Mouse (Mus musculus) forebrain, embryonic 10.5 days (tissue): ENCODE data around the gene Olfr316. TPM values are rescaled to one million over a fixed set of nuclear protein-coding genes. Genes with fewer than 3 reads are reported as not detected.

Source experiments
- DNase-seq: peaks from one replicate; pipeline ENCODE4 v3.0.0-alpha.2; 2017; ENCODE audit warnings: low spot score; ENCODE audit errors: extremely low spot score
- H3K27ac ChIP-seq: fragments of 300-500 bp; sonication (generic); 2 replicates; pipeline ENCODE4 v1.5.1; 2016; ENCODE audit warnings: mild to moderate bottlenecking
- H3K27me3 ChIP-seq: fragments of 300-500 bp; sonication (generic); 2 replicates; pipeline ENCODE4 v1.6.1; 2016; ENCODE audit warnings: mild to moderate bottlenecking; ENCODE audit not compliant: poor library complexity, severe bottlenecking
- H3K36me3 ChIP-seq: fragments of 300-500 bp; sonication (generic); replicated peaks from 2 replicates; pipeline ENCODE4 v1.6.1; 2016; ENCODE audit warnings: mild to moderate bottlenecking, moderate library complexity
- H3K4me1 ChIP-seq: fragments of 300-500 bp; sonication (generic); 2 replicates; pipeline ENCODE4 v1.6.1; 2016
- H3K4me3 ChIP-seq: fragments of 300-500 bp; sonication (generic); 2 replicates; pipeline ENCODE4 v1.5.1; 2016; ENCODE audit warnings: mild to moderate bottlenecking, moderate library complexity
- H3K9me3 ChIP-seq: fragments of 300-500 bp; sonication (generic); 2 replicates; pipeline ENCODE4 v1.6.1; 2016; ENCODE audit warnings: mild to moderate bottlenecking, moderate library complexity
- WGBS: fragments of 180-500 bp; shearing (Covaris S2); methylation state at CpG from one replicate; pipeline ENCODE4 v1.1.7; 2016; 5-methylcytosine and 5-hydroxymethylcytosine counted together
- polyA plus RNA-seq: library from polyadenylated mRNA; unstranded; fragments of >200 nt; fragmentation: Nextera tagmentation; extraction: Ambion mirVana; gene quantifications from 2 replicates; pipeline ENCODE4 v1.2.1, GENCODE M21; 2016

Gene Olfr316
- polyA plus RNA-seq, 1 experiment from 2014 or later = not detected

DNA sequence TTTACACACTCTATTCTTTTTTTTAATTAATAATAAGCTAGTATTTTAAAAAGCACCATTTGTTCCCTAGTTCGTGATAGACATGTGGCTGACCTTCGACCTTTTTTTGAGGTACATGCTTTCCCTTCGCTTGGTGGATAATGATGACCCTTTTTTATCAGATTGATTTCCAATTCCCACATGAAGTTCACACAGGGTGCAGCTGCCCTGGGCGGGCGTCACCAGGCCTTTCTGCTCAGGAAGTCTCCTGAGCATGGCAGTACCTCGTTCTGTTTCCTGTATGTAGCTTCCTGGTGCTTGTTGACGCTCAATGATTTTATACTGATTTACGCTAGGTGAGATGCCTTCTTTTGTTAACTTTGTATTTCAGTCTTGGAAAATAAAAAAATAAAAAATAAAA, 35.8 kb downstream of the Olfr316 start:
- Histone ChIP-seq H3K9me3 (no peaks in the 10 kb centered on the region), H3K4me3 (no peak overlapping the region), H3K27me3 (no peaks in the 10 kb centered on the region), H3K27ac (no peak overlapping the region), H3K36me3 (no peaks in the 10 kb centered on the region), H3K4me1 (0 out of 2 replicates have a peak, but pooled peaks cover 8% of the 10 kb centered on the region)
- 91% methylated on average over 8 of the region's 8 CpGs for WGBS
- DNase-seq = no peak

DNA sequence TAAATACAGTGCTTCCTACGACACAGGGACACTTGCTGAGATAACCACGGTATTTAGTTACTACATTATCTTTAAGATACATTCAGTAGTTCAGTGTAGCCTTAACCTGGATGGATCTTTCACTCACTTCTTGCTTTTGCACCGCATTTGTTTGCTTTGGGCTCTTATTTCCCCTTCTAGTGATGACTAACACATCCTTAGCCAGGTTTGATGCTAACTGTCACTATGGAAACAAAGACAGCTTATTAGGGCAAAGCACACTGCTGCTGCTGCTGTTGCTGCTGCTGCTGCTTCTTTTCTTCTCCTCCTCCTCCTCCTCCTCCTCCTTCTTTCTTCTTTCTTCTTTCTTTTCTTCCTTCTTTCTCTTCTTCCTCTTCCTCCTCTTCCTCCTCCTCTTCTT, 37.0 kb downstream of the Olfr316 start:
- DNase-seq = no peak
- Histone ChIP-seq H3K36me3 (no peaks in the 10 kb centered on the region), H3K4me1 (0 out of 2 replicates have a peak, but pooled peaks cover 8% of the 10 kb centered on the region), H3K9me3 (no peaks in the 10 kb centered on the region), H3K27ac (no peak overlapping the region), H3K27me3 (no peaks in the 10 kb centered on the region), H3K4me3 (no peak overlapping the region)
- 25% methylated on average over 3 of the region's 3 CpGs for WGBS

- WGBS = 64% methylated on average over 2 of the region's 2 CpGs
- H3K27ac ChIP-seq = no peak overlapping the region
- no peak overlapping the region for H3K4me3 ChIP-seq
- H3K9me3 ChIP-seq = no peaks in the 10 kb centered on the region
- H3K27me3 ChIP-seq = no peaks in the 10 kb centered on the region
- DNase-seq = no peak
- H3K36me3 ChIP-seq = no peaks in the 10 kb centered on the region
- 0 out of 2 replicates have a peak, but pooled peaks cover 8% of the 10 kb centered on the region for H3K4me1 ChIP-seq
Measured at GRCm38 (mm10) chr11:58790053-58790452, 37.5 kb downstream of the Olfr316 start.

GRCm38 (mm10) chr11:58790646-58791045, 38.1 kb downstream of the Olfr316 start:
- no peaks in the 10 kb centered on the region for H3K36me3 ChIP-seq

DNA sequence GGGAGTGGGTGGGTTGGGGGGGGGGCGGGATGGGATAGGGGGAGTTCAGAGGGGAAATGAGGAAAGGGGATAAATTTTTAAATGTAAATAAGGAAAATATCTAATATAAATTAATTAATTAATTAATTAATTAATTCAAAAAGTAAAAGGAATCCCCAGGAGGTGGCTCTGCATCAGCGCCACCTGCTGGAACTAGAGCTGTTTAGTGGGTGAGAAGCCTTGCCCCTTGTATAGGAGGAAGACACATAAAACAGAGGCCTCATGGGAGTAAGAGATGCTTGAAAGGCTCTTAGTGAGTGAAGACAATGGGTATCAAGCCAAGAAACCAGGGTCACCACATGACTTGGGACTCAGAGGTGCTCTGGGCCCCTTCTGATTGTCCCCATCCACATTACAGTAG, 43.3 kb downstream of the Olfr316 start:
- Histone ChIP-seq H3K27me3 (no peaks in the 10 kb centered on the region), H3K36me3 (no peaks in the 10 kb centered on the region), H3K4me1 (no peaks in the 10 kb centered on the region), H3K9me3 (no peaks in the 10 kb centered on the region), H3K27ac (no peak overlapping the region), H3K4me3 (no peak overlapping the region)
- DNase-seq = no peak
- 90% methylated on average over 2 of the region's 2 CpGs for WGBS

More at GRCm38 (mm10) chr11:58790646-58791045, 38.1 kb downstream of the Olfr316 start:
- H3K27ac ChIP-seq = no peak overlapping the region
- DNase-seq = no peak
- no peaks in the 10 kb centered on the region for H3K9me3 ChIP-seq
- H3K4me1 ChIP-seq = 0 out of 2 replicates have a peak, but pooled peaks cover 8% of the 10 kb centered on the region
- WGBS = 90% methylated on average over 6 of the region's 6 CpGs
- H3K4me3 ChIP-seq = no peak overlapping the region
- no peaks in the 10 kb centered on the region for H3K27me3 ChIP-seq

GRCm38 (mm10) chr11:58796850-58797249, 44.3 kb downstream of the Olfr316 start:
- 79% methylated on average over 7 of the region's 7 CpGs for WGBS
- H3K9me3 ChIP-seq = no peaks in the 10 kb centered on the region

DNA sequence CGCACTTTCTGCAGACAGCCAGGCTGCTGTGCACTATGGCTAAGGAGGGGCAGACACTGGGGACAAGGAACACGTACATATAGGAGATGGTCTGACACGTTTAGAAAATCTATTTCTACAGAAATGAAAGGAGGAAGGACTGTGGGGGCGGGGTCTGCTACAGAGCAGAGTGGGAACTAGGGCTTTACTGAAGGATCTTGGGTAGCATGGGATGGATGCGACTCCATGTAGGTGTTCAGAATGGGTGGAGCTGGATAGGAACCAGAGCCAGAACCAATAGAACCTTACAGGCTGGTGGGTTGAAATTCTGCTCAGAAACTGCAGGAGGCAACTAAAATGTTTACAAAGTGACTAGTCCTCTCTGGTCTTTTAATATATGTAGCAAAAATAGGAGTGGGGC, 47.2 kb downstream of the Olfr316 start:
- peaks cover 17% of the 10 kb centered on the region for H3K4me1 ChIP-seq
- DNase-seq = no peak
- no peaks in the 10 kb centered on the region for H3K9me3 ChIP-seq
- no peak overlapping the region for H3K27ac ChIP-seq
- 80% methylated on average over 5 of the region's 5 CpGs for WGBS
- no peaks in the 10 kb centered on the region for H3K36me3 ChIP-seq
- no peaks in the 10 kb centered on the region for H3K27me3 ChIP-seq
- no peak overlapping the region for H3K4me3 ChIP-seq

More at GRCm38 (mm10) chr11:58796850-58797249, 44.3 kb downstream of the Olfr316 start:
- Histone ChIP-seq H3K27ac (no peak overlapping the region), H3K36me3 (no peaks in the 10 kb centered on the region), H3K4me3 (no peak overlapping the region), H3K4me1 (peaks cover 9% of the 10 kb centered on the region), H3K27me3 (no peaks in the 10 kb centered on the region)
- DNase-seq = no peak

GRCm38 (mm10) chr11:58801558-58802228, 49.2 kb downstream of the Olfr316 start, which contains the start of gene Fam183b:
Gene Fam183b, minus strand, starts transcription at chr11:58801960.
- Histone ChIP-seq H3K4me3 (peak within 1 kb of the TSS; percentile 21; the same call in 1 of the 2 replicates), H3K9me3 (no peaks in the 10 kb centered on the region), H3K27me3 (no peaks in the 10 kb centered on the region), H3K27ac (0 out of 2 replicates have a peak within 1 kb of the TSS, but pooled peaks have one; percentile 35), H3K36me3 (no peaks in the 10 kb centered on the region), H3K4me1 (peaks cover 17% of the 10 kb centered on the region)
- peak; percentile 21 for DNase-seq
- 35% methylated on average over 14 of the region's 14 CpGs for WGBS

- Histone ChIP-seq H3K27ac (no peak overlapping the region), H3K4me3 (no peak overlapping the region), H3K4me1 (peaks cover 17% of the 10 kb centered on the region), H3K27me3 (no peaks in the 10 kb centered on the region), H3K36me3 (no peaks in the 10 kb centered on the region), H3K9me3 (no peaks in the 10 kb centered on the region)
- WGBS = 87% methylated on average over 4 of the region's 4 CpGs
- no peak for DNase-seq
Measured at GRCm38 (mm10) chr11:58803871-58804270, 51.3 kb downstream of the Olfr316 start.

DNA sequence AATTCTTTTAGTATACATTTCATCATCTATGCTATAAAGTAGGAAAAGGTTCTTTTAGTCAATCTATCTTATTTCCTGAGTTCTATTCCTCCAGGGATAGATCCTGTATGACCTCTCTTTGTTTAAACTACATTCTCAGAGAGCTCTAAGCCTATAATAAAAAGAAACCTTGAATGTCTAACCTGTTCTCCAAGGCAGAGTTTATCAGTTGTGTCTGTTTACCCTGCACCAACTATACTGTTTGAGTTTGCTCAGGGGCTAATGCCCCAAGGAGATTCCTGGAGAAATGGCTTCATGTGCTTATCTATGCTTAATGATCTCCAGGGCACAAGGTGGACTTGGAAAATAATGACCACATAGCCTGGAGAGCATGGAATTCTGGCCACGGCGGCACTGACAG, 51.9 kb downstream of the Olfr316 start:
- 89% methylated on average over 2 of the region's 2 CpGs for WGBS
- Histone ChIP-seq H3K27ac (no peak overlapping the region), H3K4me1 (peaks cover 17% of the 10 kb centered on the region), H3K9me3 (no peaks in the 10 kb centered on the region), H3K4me3 (no peak overlapping the region), H3K36me3 (no peaks in the 10 kb centered on the region), H3K27me3 (no peaks in the 10 kb centered on the region)
- no peak for DNase-seq

Other genes with a start within 250 kb of the Olfr316 start
- not detected in 2 replicates for gene Olfr330, start 217.9 kb upstream of the Olfr316 start, polyA plus RNA-seq
- not detected in 2 replicates for gene Olfr329-ps, start 206.3 kb upstream of the Olfr316 start, polyA plus RNA-seq
- gene Olfr328, start 197.1 kb upstream of the Olfr316 start, polyA plus RNA-seq = not detected in 2 replicates
- gene Olfr224, start 182.2 kb upstream of the Olfr316 start, polyA plus RNA-seq = not detected in 2 replicates
- gene Olfr325, start 175.0 kb upstream of the Olfr316 start, polyA plus RNA-seq = not detected in 2 replicates
- not detected in 2 replicates for gene Olfr324, start 157.6 kb upstream of the Olfr316 start, polyA plus RNA-seq
- not detected in 2 replicates for gene 2210407C18Rik, start 136.7 kb upstream of the Olfr316 start, polyA plus RNA-seq
- not detected in 2 replicates for gene Olfr323, start 122.2 kb upstream of the Olfr316 start, polyA plus RNA-seq
- 0.33 and 0.35 TPM in 2 replicates for gene Trim58, start 112.3 kb upstream of the Olfr316 start, polyA plus RNA-seq
- gene Olfr322, start 94.0 kb upstream of the Olfr316 start, polyA plus RNA-seq = not detected in 2 replicates
- not detected in 2 replicates for gene Olfr320, start 71.6 kb upstream of the Olfr316 start, polyA plus RNA-seq
- gene Olfr319, start 53.6 kb upstream of the Olfr316 start, polyA plus RNA-seq = not detected in 2 replicates
- not detected in 2 replicates for gene Olfr318, start 28.7 kb upstream of the Olfr316 start, polyA plus RNA-seq
- not detected in 2 replicates for gene Olfr317, start 13.5 kb upstream of the Olfr316 start, polyA plus RNA-seq
- gene Olfr315, start 20.5 kb downstream of the Olfr316 start, polyA plus RNA-seq = not detected in 2 replicates
- not detected in 2 replicates for gene Olfr314, start 30.2 kb downstream of the Olfr316 start, polyA plus RNA-seq
- 1.0 and 1.9 TPM in 2 replicates for gene Fam183b, start 49.2 kb downstream of the Olfr316 start, polyA plus RNA-seq
- not detected in 2 replicates for gene Olfr313, start 62.3 kb downstream of the Olfr316 start, polyA plus RNA-seq
- gene Olfr312, start 76.5 kb downstream of the Olfr316 start, polyA plus RNA-seq = not detected in 2 replicates
- gene Olfr311, start 86.5 kb downstream of the Olfr316 start, polyA plus RNA-seq = not detected in 2 replicates
- gene Gm12258, start 94.4 kb downstream of the Olfr316 start, polyA plus RNA-seq = 8.9 and 9.3 TPM in 2 replicates
- gene 2810021J22Rik, start 114.5 kb downstream of the Olfr316 start, polyA plus RNA-seq = 9.3 and 9.4 TPM in 2 replicates
- gene Zfp39, start 151.5 kb downstream of the Olfr316 start, polyA plus RNA-seq = 5.8 and 6.4 TPM in 2 replicates
- 0.05 TPM in 1 of 2 replicates, not detected in the other for gene Btnl10, start 165.2 kb downstream of the Olfr316 start, polyA plus RNA-seq
- gene Rnf187, start 186.2 kb downstream of the Olfr316 start, polyA plus RNA-seq = 265 and 273 TPM in 2 replicates
- 22.7 and 36.5 TPM in 2 replicates for gene Hist3h2ba, start 196.2 kb downstream of the Olfr316 start, polyA plus RNA-seq
- 15.1 and 19.4 TPM in 2 replicates for gene Hist3h2a, start 202.0 kb downstream of the Olfr316 start, polyA plus RNA-seq
- gene Trim17, start 202.0 kb downstream of the Olfr316 start, polyA plus RNA-seq = 0.19 and 0.31 TPM in 2 replicates
- 18.5 and 19.6 TPM in 2 replicates for gene Trim11, start 225.4 kb downstream of the Olfr316 start, polyA plus RNA-seq